Mouse (Mus musculus): Measurements from ENCODE around the gene Rnf207. TPM values are rescaled to one million over a fixed set of nuclear protein-coding genes. Genes with fewer than 3 reads are reported as not detected.
A peak's percentile ranks its signal among the peaks of the same experiment; 100 is the strongest.

The Rnf207 gene
- total RNA-seq, 2 experiments from 2014 or later, result 0.32 TPM; not detected in 1

DNA sequence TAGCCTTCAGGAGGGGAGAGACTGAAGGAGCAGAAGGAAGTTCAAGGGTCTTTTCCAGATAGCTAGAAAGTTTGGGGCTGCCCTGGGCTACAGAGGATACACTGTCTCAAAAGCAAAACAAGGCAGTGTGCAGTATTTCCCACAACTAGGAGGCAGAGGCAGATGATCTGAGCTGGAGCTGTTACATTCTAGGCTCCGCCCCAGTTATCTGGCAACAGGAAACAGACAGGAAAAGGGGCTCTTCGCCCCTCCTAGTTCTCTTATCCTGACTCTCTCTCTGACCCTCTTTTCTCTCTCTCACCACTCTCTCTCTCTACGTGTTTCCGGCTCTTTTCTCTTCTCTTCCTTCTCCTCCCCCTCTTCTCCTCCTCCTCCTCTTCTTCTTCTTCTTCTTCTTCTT is 22.9 kb downstream of the Rnf207 start:
- no peak for DNase-seq (ENCODE audit: low spot score in 2 of 2)

GRCm38 (mm10) chr4:152294188-152294929 is 24.4 kb downstream of the Rnf207 start:
- DNase-seq (ENCODE audit: low spot score in 2 of 2), result no peak

- no peak for DNase-seq (ENCODE audit: low spot score in 2 of 2)
These were observed 26.6 kb downstream of the Rnf207 start for GRCm38 (mm10) chr4:152292102-152292765.

- no peak for DNase-seq (ENCODE audit: low spot score in 2 of 2)
These were observed 27.2 kb downstream of the Rnf207 start, which contains the start of gene Hes3 for GRCm38 (mm10) chr4:152291562-152291961. Hes3 (minus strand) TSS chr4:152291662.

- DNase-seq (ENCODE audit: low spot score in 2 of 2), result no peak
These were observed 27.8 kb downstream of the Rnf207 start for GRCm38 (mm10) chr4:152290991-152291390.

- DNase-seq (ENCODE audit: low spot score in 2 of 2), result no peak
These were observed 28.4 kb downstream of the Rnf207 start for GRCm38 (mm10) chr4:152290385-152290784.

DNA sequence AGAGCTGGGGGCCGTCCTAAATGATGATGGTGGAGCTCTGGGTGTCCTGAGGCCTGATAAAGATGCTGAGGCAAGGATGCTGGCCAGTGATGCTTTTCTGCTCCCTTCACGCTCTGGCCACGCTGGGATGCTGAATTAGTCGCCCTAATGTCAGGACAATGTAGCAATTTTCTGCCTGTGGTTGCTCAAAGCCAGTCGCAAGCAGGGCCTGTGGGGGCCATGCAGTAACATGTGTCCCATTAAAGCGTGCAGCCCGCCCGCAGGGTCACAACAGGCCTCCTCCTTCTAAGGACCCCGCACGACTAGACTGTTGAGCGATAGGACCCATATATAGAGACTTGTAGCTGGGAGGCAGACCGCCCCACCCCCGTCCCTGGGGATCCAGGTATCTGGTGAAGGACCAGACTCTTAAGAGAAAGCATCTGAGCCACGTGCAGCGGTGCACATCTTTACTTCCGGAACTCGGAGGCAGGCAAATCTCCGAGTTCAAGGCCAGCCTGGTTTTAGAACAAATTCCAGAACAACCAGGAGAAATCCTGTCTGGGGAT is 30.3 kb downstream of the Rnf207 start:
- no peak for DNase-seq (ENCODE audit: low spot score in 2 of 2)

DNA sequence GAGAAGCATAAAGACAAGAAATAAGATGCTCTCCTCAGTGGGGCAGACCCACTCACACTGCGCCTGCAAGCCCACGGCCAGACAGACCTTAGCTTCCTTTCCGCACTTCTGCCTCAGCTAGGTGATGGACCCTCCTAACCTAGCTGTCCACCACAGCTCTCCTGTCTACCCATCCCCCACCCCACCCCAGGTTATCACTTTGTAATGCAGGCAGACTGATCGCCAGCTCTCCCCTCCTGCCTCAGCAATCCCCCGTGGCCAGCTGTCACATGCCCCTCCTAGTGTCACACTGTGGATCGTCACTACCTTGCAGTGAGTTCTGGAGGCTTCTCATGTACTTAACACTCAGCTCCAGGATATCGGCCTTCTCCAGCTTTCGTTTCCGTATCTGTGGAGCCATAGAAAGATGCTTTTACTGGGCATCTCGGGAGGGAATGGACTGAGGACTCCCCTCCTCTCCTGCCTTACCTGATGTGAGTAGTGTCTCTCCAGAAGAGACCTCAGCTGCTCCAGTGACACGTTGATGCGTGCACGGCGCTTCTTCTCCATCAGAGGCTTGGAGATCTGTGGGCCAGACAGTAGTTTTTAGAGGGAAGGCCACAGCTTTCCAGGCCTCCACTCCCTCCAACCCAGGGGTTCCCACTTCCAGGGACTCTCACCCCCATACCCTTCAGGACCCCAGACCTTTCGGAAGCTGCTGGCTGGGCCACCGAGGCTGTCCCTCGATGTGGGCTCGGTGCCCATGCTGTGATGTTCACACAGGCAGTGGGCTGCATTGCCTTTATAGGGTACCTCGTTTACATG is 31.3 kb downstream of the Rnf207 start:
- DNase-seq (ENCODE audit: low spot score in 2 of 2), result no peak

- DNase-seq (ENCODE audit: low spot score in 2 of 2), result peak; percentile 53 to 80
These were observed 31.9 kb downstream of the Rnf207 start for GRCm38 (mm10) chr4:152286887-152287286.

GRCm38 (mm10) chr4:152286183-152286582 is 32.6 kb downstream of the Rnf207 start:
- DNase-seq (ENCODE audit: low spot score in 2 of 2), result no peak

DNA sequence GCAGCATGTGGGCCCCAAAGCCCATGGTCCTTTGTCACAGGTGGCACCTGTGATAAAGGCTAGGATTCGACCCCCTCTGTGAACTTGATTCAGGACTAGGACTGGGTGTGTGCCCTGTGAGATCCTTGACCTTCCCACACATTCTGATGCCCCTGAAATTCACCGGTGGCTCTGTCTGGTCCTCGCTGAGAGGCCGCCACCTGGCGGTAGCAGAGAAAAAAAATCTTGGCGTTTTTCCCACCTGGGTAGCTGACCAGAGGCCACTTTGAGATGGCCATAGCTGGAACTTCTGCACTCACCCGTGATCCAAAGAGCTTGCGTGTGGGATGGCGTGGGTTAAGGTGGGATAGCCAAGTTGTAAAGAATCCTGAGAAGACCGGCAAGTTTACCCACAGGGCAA is 33.3 kb downstream of the Rnf207 start:
- DNase-seq (ENCODE audit: low spot score in 2 of 2), result peak in 1 of 2 experiments; percentile 62

DNA sequence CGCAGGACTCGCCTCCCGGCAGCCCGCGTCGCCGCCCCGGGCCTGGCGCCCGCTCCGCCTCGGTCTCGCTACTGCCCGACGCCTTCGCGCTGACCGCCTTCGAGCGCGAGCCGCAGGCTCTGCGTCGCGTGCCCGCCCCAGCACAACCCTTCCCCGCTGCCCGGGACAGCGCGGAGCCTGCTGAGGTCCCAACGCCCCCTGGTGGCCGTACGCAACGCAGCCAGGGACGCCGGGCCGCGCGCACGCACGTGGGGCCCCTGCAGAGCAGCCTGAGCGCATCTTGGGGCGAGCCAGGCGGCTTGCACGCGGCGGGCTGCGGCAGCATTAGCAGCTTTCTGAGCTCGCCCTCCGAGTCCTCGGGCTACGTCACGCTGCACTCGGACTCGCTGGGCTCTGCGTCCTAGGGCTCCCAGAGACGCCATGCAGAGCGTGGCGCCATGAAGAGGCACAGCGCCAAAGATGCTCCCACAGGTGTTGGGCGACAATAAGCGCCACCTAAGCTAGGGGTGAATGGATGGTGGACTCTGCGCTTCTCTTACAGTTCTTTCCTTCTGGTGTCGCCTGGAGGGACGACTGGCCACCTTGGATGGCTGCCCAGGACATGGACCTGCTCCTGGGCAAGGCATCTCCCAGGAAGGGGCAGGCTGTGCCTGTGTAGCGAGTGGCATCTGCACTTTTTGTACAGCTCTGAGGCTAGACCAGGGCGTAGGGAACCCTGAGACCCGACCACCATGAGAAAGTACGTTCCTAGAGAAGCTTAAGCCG is 35.4 kb downstream of the Rnf207 start:
- DNase-seq (ENCODE audit: low spot score in 2 of 2), result peak; percentile 89

DNA sequence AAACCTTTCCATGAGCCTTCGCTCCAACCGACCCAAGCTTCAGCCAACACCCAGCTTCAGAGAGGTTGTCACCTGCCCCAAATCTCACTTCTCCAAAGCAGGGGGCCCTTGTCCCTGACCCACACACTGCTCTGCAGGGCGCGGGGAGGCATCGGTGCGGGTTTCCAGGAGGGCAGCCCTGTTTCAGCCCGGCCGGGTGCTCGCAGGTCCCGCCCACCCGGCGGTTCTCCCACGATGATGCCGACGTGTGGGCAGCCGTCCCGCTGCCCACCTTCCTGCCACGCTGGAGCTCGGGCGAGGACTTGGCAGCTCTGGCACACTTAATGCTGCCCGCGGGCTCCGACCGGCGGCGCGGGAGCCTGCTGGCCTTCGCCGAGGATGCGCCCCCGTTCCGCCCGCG is 36.1 kb downstream of the Rnf207 start:
- DNase-seq (ENCODE audit: low spot score in 2 of 2), result no peak

DNA sequence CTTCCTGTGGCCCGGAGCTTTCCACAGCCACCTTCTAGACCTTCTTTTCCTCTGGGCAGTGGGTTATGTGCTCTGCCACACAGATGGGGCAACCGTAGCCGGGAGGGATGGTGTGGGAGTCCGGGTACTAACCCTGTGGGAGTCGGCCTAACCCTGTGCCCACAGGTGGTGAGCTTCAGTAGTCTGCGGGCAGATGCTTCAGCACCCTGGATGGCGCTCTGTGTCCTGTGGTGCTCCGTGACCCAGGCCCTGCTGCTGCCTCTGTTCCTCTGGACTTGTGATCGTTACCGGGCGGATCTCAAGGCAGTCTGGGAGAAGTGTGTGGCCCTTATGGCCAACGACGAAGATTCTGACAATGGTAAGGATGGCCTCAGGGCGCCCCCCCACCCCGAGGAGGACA is 37.2 kb downstream of the Rnf207 start:
- DNase-seq (ENCODE audit: low spot score in 2 of 2), result no peak

DNA sequence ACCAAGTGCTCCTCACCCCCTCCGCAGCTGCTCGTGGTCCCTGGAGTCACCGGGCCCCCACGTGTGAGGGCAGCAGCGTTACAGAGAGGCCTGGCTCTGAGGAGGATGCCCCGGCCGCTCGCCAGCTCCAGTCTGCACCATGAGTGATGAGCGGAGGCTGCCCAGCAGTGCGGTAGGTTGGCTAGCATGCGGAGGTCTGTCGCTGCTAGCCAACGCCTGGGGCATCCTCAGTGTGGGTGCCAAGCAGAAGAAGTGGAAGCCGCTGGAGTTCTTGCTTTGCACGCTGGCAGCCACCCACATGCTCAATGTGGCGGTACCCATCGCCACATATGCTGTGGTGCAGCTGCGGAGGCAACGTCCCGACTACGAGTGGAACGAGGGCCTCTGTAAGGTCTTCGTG is 39.8 kb downstream of the Rnf207 start:
- no peak for DNase-seq (ENCODE audit: low spot score in 2 of 2)

DNA sequence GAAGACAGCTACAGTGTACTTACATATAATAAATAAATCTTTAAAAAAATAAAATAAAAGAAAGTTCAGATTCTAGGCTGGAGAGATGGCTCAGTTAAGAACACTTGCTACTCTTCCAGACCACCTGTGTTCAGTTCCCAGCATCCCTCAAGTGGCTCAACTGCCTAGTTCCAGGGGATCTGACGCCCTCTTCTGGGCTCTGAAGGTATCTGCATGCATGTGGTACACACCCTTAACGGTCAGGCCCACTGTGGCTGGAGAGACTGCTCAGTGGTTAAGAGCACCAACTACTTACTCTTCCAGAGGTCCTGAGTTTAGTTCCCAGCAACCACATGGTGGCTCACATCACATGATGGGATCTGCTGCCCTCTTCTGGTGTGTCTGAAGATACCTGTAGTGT is 40.9 kb downstream of the Rnf207 start:
- DNase-seq (ENCODE audit: low spot score in 2 of 2), result no peak

GRCm38 (mm10) chr4:152276389-152277347 is 42.1 kb downstream of the Rnf207 start:
- DNase-seq (ENCODE audit: low spot score in 2 of 2), result no peak

- DNase-seq (ENCODE audit: low spot score in 2 of 2), result no peak
These were observed 44.1 kb downstream of the Rnf207 start for GRCm38 (mm10) chr4:152274681-152275131.

- DNase-seq (ENCODE audit: low spot score in 2 of 2), result peak; percentile 64 to 71
These were observed 45.1 kb downstream of the Rnf207 start, which contains the start of gene Gpr153 for GRCm38 (mm10) chr4:152273621-152274236. Gpr153 (plus strand) TSS chr4:152274232.
